Mouse (Mus musculus) liver, postnatal 0 days (tissue): Measurements from ENCODE around the gene Gpr174. TPM values are rescaled to one million over a fixed set of nuclear protein-coding genes. Genes with fewer than 3 reads are reported as not detected.

Experiments
- ATAC-seq: fragments of 200-750 bp; cut with Nextera tagmentation; 2 replicates; pipeline ENCODE4 v1.8.0; 2017; ENCODE audit warnings: mild to moderate bottlenecking, moderate library complexity
- DNase-seq: peaks from one replicate; pipeline ENCODE4 v3.0.0-alpha.2; 2016
- H3K27ac ChIP-seq: fragments of 300-500 bp; sonication (generic); 2 replicates; pipeline ENCODE4 v1.5.1; 2014; ENCODE audit warnings: antibody characterized with exemption, moderate library complexity, mild to moderate bottlenecking, low read depth
- H3K27me3 ChIP-seq: fragments of 300-500 bp; sonication (generic); 2 replicates; pipeline ENCODE4 v1.6.1; 2014; ENCODE audit warnings: low read length, control low read depth, mixed read lengths; ENCODE audit not compliant: insufficient read depth
- H3K36me3 ChIP-seq: fragments of 300-500 bp; sonication (generic); replicated peaks from 2 replicates; pipeline ENCODE4 v1.6.1; 2014; ENCODE audit warnings: mild to moderate bottlenecking, control low read depth, low read length, moderate library complexity, mixed read lengths; ENCODE audit not compliant: insufficient read depth
- H3K4me1 ChIP-seq: fragments of 300-500 bp; sonication (generic); 2 replicates; pipeline ENCODE4 v1.6.1; 2014; ENCODE audit warnings: antibody characterized with exemption, mild to moderate bottlenecking, control low read depth; ENCODE audit not compliant: insufficient read depth
- H3K4me2 ChIP-seq: fragments of 300-500 bp; sonication (generic); 2 replicates; pipeline ENCODE4 v1.6.1; 2014; ENCODE audit warnings: low read depth, mild to moderate bottlenecking, low read length, moderate library complexity, mixed read lengths
- H3K4me3 ChIP-seq: fragments of 300-500 bp; sonication (generic); 2 replicates; pipeline ENCODE4 v1.5.1; 2014; ENCODE audit warnings: low read depth, low read length
- H3K9ac ChIP-seq: fragments of 300-500 bp; sonication (generic); replicated peaks from 2 replicates; pipeline ENCODE4 v1.6.1; 2014; ENCODE audit warnings: mild to moderate bottlenecking, moderate library complexity
- H3K9me3 ChIP-seq: fragments of 300-500 bp; sonication (generic); 2 replicates; pipeline ENCODE4 v1.6.1; 2016; ENCODE audit warnings: mild to moderate bottlenecking, control low read depth, low read length, mixed read lengths
- CTCF ChIP-seq: sonication (generic); IDR thresholded peaks from 2 replicates; pipeline ENCODE4 v1.5.1; 2016; ENCODE audit warnings: antibody characterized with exemption, low read depth
- EP300 ChIP-seq: IDR thresholded peaks from 2 replicates; pipeline ENCODE4 v1.6.1; 2016; ENCODE audit warnings: antibody characterized with exemption, low read depth, mild to moderate bottlenecking
- WGBS: fragments of 180-500 bp; shearing (Covaris S2); extraction: QIAGEN DNeasy Blood & Tissue Kit; methylation state at CpG from one replicate; pipeline ENCODE4 v1.1.7; 2014; ENCODE audit not compliant: insufficient replicate concordance; 5-methylcytosine and 5-hydroxymethylcytosine counted together
- polyA plus RNA-seq: library from polyadenylated mRNA; unstranded; fragments of >200 nt; fragmentation: Nextera tagmentation; extraction: Ambion mirVana; gene quantifications from 2 replicates; pipeline ENCODE4 v1.2.1, GENCODE M21; 2015

Gpr174 gene
- polyA plus RNA-seq, 1 experiment from 2014 or later = 0.09 TPM

- no peak for TF ChIP-seq CTCF
- no peak for TF ChIP-seq EP300
- H3K9me3 ChIP-seq = no peaks in the 10 kb centered on the region
- ATAC-seq = no peak
- H3K9ac ChIP-seq = no peak overlapping the region
- no peak overlapping the region for H3K27ac ChIP-seq
- DNase-seq = no peak
- no peak overlapping the region for H3K4me2 ChIP-seq
- no peaks in the 10 kb centered on the region for H3K4me1 ChIP-seq
- H3K36me3 ChIP-seq = no peaks in the 10 kb centered on the region
- WGBS = 32% methylated on average over 5 of the region's 5 CpGs
- no peaks in the 10 kb centered on the region for H3K27me3 ChIP-seq
- no peak overlapping the region for H3K4me3 ChIP-seq
Observed at GRCm38 (mm10) chrX:107312533-107312932, 56.9 kb downstream of the Gpr174 start.

- Histone ChIP-seq H3K4me3 (no peak overlapping the region), H3K27ac (no peak overlapping the region), H3K4me1 (no peaks in the 10 kb centered on the region), H3K36me3 (no peaks in the 10 kb centered on the region), H3K9me3 (no peaks in the 10 kb centered on the region), H3K27me3 (no peaks in the 10 kb centered on the region), H3K4me2 (no peak overlapping the region), H3K9ac (no peak overlapping the region)
- TF ChIP-seq CTCF = no peak
- TF ChIP-seq EP300 = no peak
- WGBS = 52% methylated on average over 8 of the region's 8 CpGs
- ATAC-seq (no peak), DNase-seq (peak; percentile 11)
Observed at GRCm38 (mm10) chrX:107325697-107326381, 70.2 kb downstream of the Gpr174 start.

GRCm38 (mm10) chrX:107329849-107330248, 74.2 kb downstream of the Gpr174 start:
- ATAC-seq = no peak

GRCm38 (mm10) chrX:107336609-107337008, 80.9 kb downstream of the Gpr174 start:
- 65% methylated on average over 1 of the region's 1 CpGs for WGBS

More at GRCm38 (mm10) chrX:107329849-107330248, 74.2 kb downstream of the Gpr174 start:
- Histone ChIP-seq H3K36me3 (no peaks in the 10 kb centered on the region), H3K9me3 (no peaks in the 10 kb centered on the region), H3K4me1 (no peaks in the 10 kb centered on the region), H3K27me3 (no peaks in the 10 kb centered on the region), H3K27ac (no peak overlapping the region), H3K4me3 (no peak overlapping the region), H3K9ac (no peak overlapping the region), H3K4me2 (no peak overlapping the region)
- no peak for DNase-seq
- 54% methylated on average over 3 of the region's 3 CpGs for WGBS
- TF ChIP-seq EP300 = no peak
- no peak for TF ChIP-seq CTCF

GRCm38 (mm10) chrX:107341980-107342379, 86.3 kb downstream of the Gpr174 start:
- H3K4me2 ChIP-seq = no peak overlapping the region
- TF ChIP-seq CTCF (peak; percentile 25), EP300 (no peak)
- no peaks in the 10 kb centered on the region for H3K9me3 ChIP-seq
- peak; percentile 15 for DNase-seq
- no peak for ATAC-seq
- H3K4me1 ChIP-seq = no peaks in the 10 kb centered on the region
- WGBS = 49% methylated on average over 3 of the region's 3 CpGs
- H3K4me3 ChIP-seq = no peak overlapping the region
- H3K36me3 ChIP-seq = no peaks in the 10 kb centered on the region
- no peak overlapping the region for H3K27ac ChIP-seq
- H3K9ac ChIP-seq = no peak overlapping the region
- no peaks in the 10 kb centered on the region for H3K27me3 ChIP-seq

More at GRCm38 (mm10) chrX:107336609-107337008, 80.9 kb downstream of the Gpr174 start:
- Histone ChIP-seq H3K27me3 (no peaks in the 10 kb centered on the region), H3K4me1 (no peaks in the 10 kb centered on the region), H3K9ac (no peak overlapping the region), H3K27ac (no peak overlapping the region), H3K4me2 (no peak overlapping the region), H3K9me3 (no peaks in the 10 kb centered on the region), H3K4me3 (no peak overlapping the region), H3K36me3 (no peaks in the 10 kb centered on the region)
- TF ChIP-seq EP300 (no peak), CTCF (no peak)
- ATAC-seq (no peak), DNase-seq (no peak)

Other genes with a start within 250 kb of the Gpr174 start
- 0.12 and 0.18 TPM in 2 replicates for gene P2ry10, start 167.4 kb upstream of the Gpr174 start, polyA plus RNA-seq
- gene P2ry10b, start 107.0 kb upstream of the Gpr174 start, polyA plus RNA-seq = 0.70 and 1.00 TPM in 2 replicates
- 54.6 and 68.3 TPM in 2 replicates for gene Itm2a, start 147.5 kb downstream of the Gpr174 start, polyA plus RNA-seq